Mouse (Mus musculus) liver, embryonic 14.5 days (tissue): ENCODE measurements around the gene Triobp.

Experiments used
- CTCF ChIP-seq: IDR thresholded peaks from 2 replicates; pipeline ENCODE4 v1.5.1; 2016; ENCODE audit warnings: antibody characterized with exemption, low read depth, control low read depth
- EP300 ChIP-seq: IDR thresholded peaks from 2 replicates; pipeline ENCODE4 v1.6.1; 2016; ENCODE audit warnings: antibody characterized with exemption, low read depth

DNA sequence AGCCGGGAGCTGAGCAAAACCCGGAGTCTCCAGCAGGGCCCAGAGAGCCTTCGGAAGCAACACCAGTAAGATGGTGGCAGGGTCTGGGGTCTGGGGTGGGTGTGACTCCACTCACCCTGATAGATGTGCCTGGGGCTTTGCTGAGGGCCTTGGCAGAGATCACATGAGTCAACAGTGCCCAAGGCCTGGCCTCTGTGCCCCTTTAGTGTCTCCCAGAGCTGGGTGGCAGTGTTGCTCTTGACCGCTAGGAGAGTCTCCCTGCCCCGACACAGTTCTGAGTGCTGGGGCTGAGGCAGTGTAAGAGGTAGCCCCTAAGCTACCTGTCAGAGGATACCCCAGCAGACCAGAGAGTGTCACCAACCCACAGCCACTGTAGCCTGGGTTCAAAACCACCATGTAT, 54.0 kb downstream of the Triobp start:
- TF ChIP-seq CTCF (no peak), EP300 (no peak)
